In the genomic region with DNA sequence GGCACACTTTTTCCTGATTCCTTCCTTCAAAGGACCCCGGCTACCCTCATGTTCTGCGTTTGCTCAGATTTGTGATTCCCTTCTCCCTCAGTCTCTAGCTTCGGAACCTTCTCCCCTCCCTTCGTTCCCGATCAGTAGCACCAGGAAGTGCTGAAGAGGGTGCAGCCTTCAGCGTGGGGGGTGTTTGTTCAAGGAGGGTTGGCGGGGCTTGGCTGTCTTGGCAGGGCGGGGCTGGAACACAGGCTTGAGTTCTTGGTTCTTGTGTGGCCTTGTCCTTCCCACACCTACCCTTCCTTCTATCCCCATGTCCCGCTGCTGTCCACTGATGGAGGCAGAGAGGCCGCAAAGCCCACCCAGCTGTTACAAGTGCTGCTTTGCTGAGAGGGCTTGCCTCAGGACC, we compare ENCODE assay signal across 16 mouse cellular contexts. TPM values are rescaled to one million over a fixed set of nuclear protein-coding genes. Genes with fewer than 3 reads are reported as not detected.
A peak's percentile ranks its signal among the peaks of the same experiment; 100 is the strongest.
DNase-seq lines count a peak whose midpoint lies in the region; TF ChIP-seq lines count a peak whose summit lies in the region.
"Had no signal": no experiment of that assay in that cellular context is flagged by ENCODE, and none has a peak within 500 bp of the region (broad histone marks: within the 10 kb centered on the region; RNA-seq: fewer than 3 reads in every experiment).

No protein-coding gene starts in this region.

- H3K4me1 ChIP-seq in kidney, adult 2 months (ENCODE audit: control insufficient read depth, insufficient read depth, low read length): peaks cover 25% of the 10 kb centered on the region

- H3K36me3 ChIP-seq in kidney, adult 2 months (ENCODE audit: control insufficient read depth, insufficient read depth, low read length): no peaks in the 10 kb centered on the region
- H3K36me3 ChIP-seq: embryonic facial prominence, embryonic 15.5 days; forebrain, embryonic 12.5 days; limb, embryonic 13.5 days had no signal

- H3K4me3 ChIP-seq in kidney, adult 2 months (ENCODE audit: insufficient read depth, low read depth, low read length): peak overlapping the region; percentile 33
- H3K4me3 ChIP-seq: embryonic facial prominence, embryonic 15.5 days; forebrain, embryonic 12.5 days; left cerebral cortex, adult 2 months; limb, embryonic 13.5 days; myocyte had no signal

- H3K27ac ChIP-seq in kidney, adult 2 months (ENCODE audit: insufficient read depth, low read depth, low read length): peak overlapping the region; percentile 82
- H3K27ac ChIP-seq: embryonic facial prominence, embryonic 15.5 days; forebrain, embryonic 12.5 days; left cerebral cortex, adult 2 months; limb, embryonic 13.5 days had no signal

- TF ChIP-seq CTCF in kidney, adult 2 months (conservative IDR thresholded peaks at IDR 0.05; ENCODE audit: insufficient read depth, insufficient read length, low read depth, low read length): no peak

- H3K27me3 ChIP-seq in kidney, adult 2 months (replicated peaks; ENCODE audit: control insufficient read depth, insufficient read depth, low read length): no peaks in the 10 kb centered on the region
- H3K27me3 ChIP-seq: embryonic facial prominence, embryonic 15.5 days; limb, embryonic 13.5 days had no signal

- DNase-seq in kidney, adult 2 months: peak; percentile 46
- no peak for DNase-seq in kidney, adult 11 months
- peak; percentile 34 for DNase-seq in ZHBTc4 (ENCODE audit: low read depth, low spot score)
- DNase-seq in lung, adult 18-20 months: peak; percentile 71 to 80
- DNase-seq in lung, postnatal 4 days: peak; percentile 21 to 51
- DNase-seq in frontal cortex, postnatal 14 days (ENCODE audit: low spot score in 2 of 2): no peak
- no peak for DNase-seq in right cerebral cortex, postnatal 14 days
- DNase-seq in adrenal gland, adult 8-10 months: no peak
- DNase-seq: cerebellum, adult 9-10 months; heart, postnatal 36 days; thymus, adult 2 months had no signal

- 42% methylated on average over 10 of the region's 10 CpGs for WGBS in kidney, adult 2 months

- no peak for TF ChIP-seq POLR2A in kidney, adult 2 months (IDR thresholded peaks at IDR 0.05; ENCODE audit: low read depth, low read length)

RNA-seq across cellular contexts. Expression of gene Plekha6, which starts 41.0 kb away (rescaled TPM):
- polyA plus RNA-seq in kidney, adult 2 months (2012; rRNA removed): 91.4 and 98.1 TPM in 2 replicates
- total RNA-seq in adrenal gland, adult 8-10 months (2022): 10 to 100 TPM; 16.1 to 56.7 (median 33.1) TPM

Comparison
In these comparisons a context has a peak if more than half of its experiments do, and no peak if none do; other contexts are left out.
1. DNase-seq: peak in kidney, adult 2 months (single experiment), ZHBTc4 (single experiment), lung, adult 18-20 months (2 of 2) and lung, postnatal 4 days (2 of 2); none in kidney, adult 11 months (single experiment), frontal cortex, postnatal 14 days (0 of 2), right cerebral cortex, postnatal 14 days (single experiment) and adrenal gland, adult 8-10 months (single experiment).